Mouse (Mus musculus): Measurements from ENCODE around the gene Pfkfb3. TPM values are rescaled to one million over a fixed set of nuclear protein-coding genes. Genes with fewer than 3 reads are reported as not detected.

Gene Pfkfb3
- polyA plus RNA-seq, 1 experiment: 24.3 TPM

- Histone ChIP-seq H3K4me1 (ENCODE audit: control insufficient read depth, insufficient read depth, low read length) (peaks cover 5% of the 10 kb centered on the region), H3K27ac (ENCODE audit: control insufficient read depth, insufficient read depth, low read depth, low read length, poor library complexity) (peak overlapping the region; percentile 71), H3K4me3 (replicated peaks; ENCODE audit: control insufficient read depth, low read depth, low read length) (peak overlapping the region; percentile 81)
- WGBS: 1% methylated on average over 32 of the region's 32 CpGs
- TF ChIP-seq POLR2A (IDR thresholded peaks at IDR 0.05; ENCODE audit: borderline replicate concordance, control insufficient read depth, low read depth, low read length) (peak; percentile 62; the same call in 1 of the 2 replicates), CTCF (IDR thresholded peaks at IDR 0.05; ENCODE audit: control insufficient read depth, insufficient read depth, low read length) (no peak)
Observed at GRCm38 (mm10) chr2:11535412-11535928, 18.4 kb downstream of the Pfkfb3 start.

- 2% methylated on average over 10 of the region's 10 CpGs for WGBS
- no peak overlapping the region; the same call in 1 of the 2 replicates for H3K27ac ChIP-seq (ENCODE audit: control insufficient read depth, insufficient read depth, low read depth, low read length, poor library complexity)
Observed at GRCm38 (mm10) chr2:11534826-11535225, 19.1 kb downstream of the Pfkfb3 start.

GRCm38 (mm10) chr2:11530101-11530500 lies 23.8 kb downstream of the Pfkfb3 start:
- Histone ChIP-seq H3K27ac (ENCODE audit: control insufficient read depth, insufficient read depth, low read depth, low read length, poor library complexity) (no peak overlapping the region), H3K4me1 (ENCODE audit: control insufficient read depth, insufficient read depth, low read length) (peaks cover 4% of the 10 kb centered on the region)
- TF ChIP-seq POLR2A (IDR thresholded peaks at IDR 0.05; ENCODE audit: borderline replicate concordance, control insufficient read depth, low read depth, low read length) (no peak), CTCF (IDR thresholded peaks at IDR 0.05; ENCODE audit: control insufficient read depth, insufficient read depth, low read length) (no peak)

More at GRCm38 (mm10) chr2:11534826-11535225, 19.1 kb downstream of the Pfkfb3 start:
- TF ChIP-seq CTCF (IDR thresholded peaks at IDR 0.05; ENCODE audit: control insufficient read depth, insufficient read depth, low read length) (no peak), POLR2A (IDR thresholded peaks at IDR 0.05; ENCODE audit: borderline replicate concordance, control insufficient read depth, low read depth, low read length) (no peak)
- no peak overlapping the region for H3K4me3 ChIP-seq (replicated peaks; ENCODE audit: control insufficient read depth, low read depth, low read length)
- H3K4me1 ChIP-seq (ENCODE audit: control insufficient read depth, insufficient read depth, low read length): peaks cover 5% of the 10 kb centered on the region

DNA sequence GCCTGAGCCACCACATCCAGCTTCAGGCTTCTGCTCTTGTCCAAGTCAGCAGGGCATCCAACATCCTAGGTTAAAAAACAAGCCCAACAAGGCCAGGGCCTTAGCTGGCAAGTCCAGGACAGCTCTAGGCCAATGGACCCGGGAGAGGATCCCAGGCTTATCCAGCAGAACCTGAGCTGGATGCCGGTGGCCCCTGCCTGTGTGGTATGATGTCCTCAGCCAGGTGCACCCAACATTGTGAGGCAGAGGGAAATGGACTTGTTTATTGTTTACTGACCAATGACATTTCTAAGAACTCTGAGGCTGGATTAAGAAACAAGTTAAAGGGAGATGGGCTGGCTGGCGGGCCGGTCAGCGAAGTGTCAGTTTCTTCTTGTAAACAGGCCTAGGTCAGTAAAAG lies 27.8 kb downstream of the Pfkfb3 start:
- H3K4me1 ChIP-seq (ENCODE audit: control insufficient read depth, insufficient read depth, low read length): peaks cover 6% of the 10 kb centered on the region; the same call in 1 of the 2 replicates
- H3K27ac ChIP-seq (ENCODE audit: control insufficient read depth, insufficient read depth, low read depth, low read length, poor library complexity): no peak overlapping the region
- TF ChIP-seq CTCF (IDR thresholded peaks at IDR 0.05; ENCODE audit: control insufficient read depth, insufficient read depth, low read length): no peak
- no peak for TF ChIP-seq POLR2A (IDR thresholded peaks at IDR 0.05; ENCODE audit: borderline replicate concordance, control insufficient read depth, low read depth, low read length)
- no peak overlapping the region for H3K4me3 ChIP-seq (replicated peaks; ENCODE audit: control insufficient read depth, low read depth, low read length)
- WGBS: 85% methylated on average over 5 of the region's 5 CpGs

More at GRCm38 (mm10) chr2:11530101-11530500, 23.8 kb downstream of the Pfkfb3 start:
- WGBS: 24% methylated on average over 6 of the region's 6 CpGs
- no peak overlapping the region for H3K4me3 ChIP-seq (replicated peaks; ENCODE audit: control insufficient read depth, low read depth, low read length)

GRCm38 (mm10) chr2:11524736-11525135 lies 29.1 kb downstream of the Pfkfb3 start:
- Histone ChIP-seq H3K27ac (ENCODE audit: control insufficient read depth, insufficient read depth, low read depth, low read length, poor library complexity) (peak overlapping the region; percentile 15), H3K4me3 (replicated peaks; ENCODE audit: control insufficient read depth, low read depth, low read length) (no peak overlapping the region), H3K4me1 (ENCODE audit: control insufficient read depth, insufficient read depth, low read length) (peaks cover 4% of the 10 kb centered on the region; the same call in 1 of the 2 replicates)
- WGBS: 39% methylated on average over 6 of the region's 6 CpGs
- no peak for TF ChIP-seq CTCF (IDR thresholded peaks at IDR 0.05; ENCODE audit: control insufficient read depth, insufficient read depth, low read length)
- no peak for TF ChIP-seq POLR2A (IDR thresholded peaks at IDR 0.05; ENCODE audit: borderline replicate concordance, control insufficient read depth, low read depth, low read length)

DNA sequence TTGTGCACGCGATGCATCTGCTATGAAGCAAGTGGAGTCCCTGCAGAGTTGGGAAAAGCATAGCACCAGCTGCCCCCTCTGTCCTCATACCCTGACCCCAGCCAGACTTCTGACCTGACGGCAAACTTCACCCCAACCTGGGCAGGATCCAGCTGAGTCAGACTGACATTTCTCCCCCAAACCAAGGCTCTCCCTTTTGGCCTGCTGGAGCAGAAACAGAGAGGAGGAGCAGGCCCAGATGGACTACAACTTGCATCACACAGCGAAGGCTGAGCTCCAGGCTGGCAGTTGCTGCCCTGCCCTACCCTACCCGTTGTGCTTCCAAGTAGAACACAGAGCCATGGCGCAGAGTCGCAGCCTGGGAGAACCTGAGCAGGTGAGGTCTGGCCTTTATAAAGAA lies 32.1 kb downstream of the Pfkfb3 start:
- no peak overlapping the region for H3K27ac ChIP-seq (ENCODE audit: control insufficient read depth, insufficient read depth, low read depth, low read length, poor library complexity)
- 84% methylated on average over 7 of the region's 7 CpGs for WGBS
- no peak overlapping the region for H3K4me3 ChIP-seq (replicated peaks; ENCODE audit: control insufficient read depth, low read depth, low read length)
- H3K4me1 ChIP-seq (ENCODE audit: control insufficient read depth, insufficient read depth, low read length): peaks cover 4% of the 10 kb centered on the region; the same call in 1 of the 2 replicates
- TF ChIP-seq POLR2A (IDR thresholded peaks at IDR 0.05; ENCODE audit: borderline replicate concordance, control insufficient read depth, low read depth, low read length) (no peak), CTCF (IDR thresholded peaks at IDR 0.05; ENCODE audit: control insufficient read depth, insufficient read depth, low read length) (no peak)

GRCm38 (mm10) chr2:11520786-11521185 lies 33.1 kb downstream of the Pfkfb3 start:
- H3K27ac ChIP-seq (ENCODE audit: control insufficient read depth, insufficient read depth, low read depth, low read length, poor library complexity): no peak overlapping the region
- no peak for TF ChIP-seq POLR2A (IDR thresholded peaks at IDR 0.05; ENCODE audit: borderline replicate concordance, control insufficient read depth, low read depth, low read length)
- H3K4me1 ChIP-seq (ENCODE audit: control insufficient read depth, insufficient read depth, low read length): peaks cover 4% of the 10 kb centered on the region; the same call in 1 of the 2 replicates
- 84% methylated on average over 9 of the region's 9 CpGs for WGBS
- H3K4me3 ChIP-seq (replicated peaks; ENCODE audit: control insufficient read depth, low read depth, low read length): no peak overlapping the region

- WGBS: 53% methylated on average over 3 of the region's 3 CpGs
- Histone ChIP-seq H3K4me1 (ENCODE audit: control insufficient read depth, insufficient read depth, low read length) (peaks cover 2% of the 10 kb centered on the region; the same call in 1 of the 2 replicates), H3K27ac (ENCODE audit: control insufficient read depth, insufficient read depth, low read depth, low read length, poor library complexity) (no peak overlapping the region), H3K4me3 (replicated peaks; ENCODE audit: control insufficient read depth, low read depth, low read length) (no peak overlapping the region)
- TF ChIP-seq CTCF (IDR thresholded peaks at IDR 0.05; ENCODE audit: control insufficient read depth, insufficient read depth, low read length) (no peak), POLR2A (IDR thresholded peaks at IDR 0.05; ENCODE audit: borderline replicate concordance, control insufficient read depth, low read depth, low read length) (no peak)
Observed at GRCm38 (mm10) chr2:11515828-11516227, 38.0 kb downstream of the Pfkfb3 start.

All from bone marrow, adult 2 months (tissue).